ENCODE assay signal across 8 mouse cellular contexts in genomic region chr3:96102100-96102872, GRCm38 (mm10). TPM values are rescaled to one million over a fixed set of nuclear protein-coding genes. Genes with fewer than 3 reads are reported as not detected.
DNase-seq lines count a peak whose midpoint lies in the region; ATAC-seq lines count a peak whose summit lies in the region.

No protein-coding gene starts in this region.

- peak overlapping the region; percentile 61 for H3K4me2 ChIP-seq in liver, embryonic 12.5 days

- no peak for ATAC-seq in liver, embryonic 12.5 days
- peak; percentile 44; the same call in 1 of the 2 replicates for ATAC-seq in monocyte, adult 5-6 weeks (replicated peaks; ENCODE audit: insufficient number of reproducible peaks, low FRiP score, low TSS enrichment, poor library complexity, severe bottlenecking)

- peak overlapping the region; percentile 59 for H3K9ac ChIP-seq in liver, embryonic 12.5 days

- no peaks in the 10 kb centered on the region for H3K36me3 ChIP-seq in liver, embryonic 12.5 days

- H3K4me1 ChIP-seq in liver, embryonic 12.5 days = peaks cover 40% of the 10 kb centered on the region

- no peaks in the 10 kb centered on the region for H3K9me3 ChIP-seq in liver, embryonic 12.5 days (replicated peaks)

- peak overlapping the region; percentile 34 for H3K4me3 ChIP-seq in liver, embryonic 12.5 days

- H3K27me3 ChIP-seq in liver, embryonic 12.5 days (replicated peaks) = no peaks in the 10 kb centered on the region

- 27% methylated on average over 14 of the region's 14 CpGs for WGBS in liver, embryonic 12.5 days (ENCODE audit: insufficient replicate concordance)

- peak; percentile 32 for DNase-seq in urinary bladder, postnatal 25 days (ENCODE audit: low spot score)
- DNase-seq in urinary bladder, adult 2 months (ENCODE audit: low spot score) = no peak
- peak; percentile 86 for DNase-seq in embryo, embryonic 10 days (ENCODE audit: low spot score)
- peak; percentile 15 to 42 for DNase-seq in heart, adult 9 months (ENCODE audit: low spot score in 2 of 2)
- DNase-seq in kidney, adult 9 months = peak; percentile 36
- peak; percentile 17 for DNase-seq in testis, postnatal 14 days (ENCODE audit: low spot score)

- H3K27ac ChIP-seq in liver, embryonic 12.5 days = no peak overlapping the region

RNA-seq across cellular contexts. Expression of gene Otud7b, which starts 2.0 kb away (rescaled TPM):
- 11.1 and 16.8 TPM in 2 replicates for polyA plus RNA-seq in urinary bladder, adult 2 months (2012; rRNA removed)
- 10.8 and 12.7 TPM in 2 replicates for polyA plus RNA-seq in liver, embryonic 12.5 days (2016; fragmentation: Nextera tagmentation; extraction: Ambion mirVana)
- total RNA-seq in monocyte, adult 5-6 weeks (2017) = 12.5 to 26.2 TPM (median 17.1 TPM) in 3 replicates

RNA-seq across cellular contexts. Expression of gene Vps45, which starts 44.0 kb away (rescaled TPM):
- polyA plus RNA-seq in urinary bladder, adult 2 months (2012; rRNA removed) = 15.3 and 20.3 TPM in 2 replicates
- 17.6 and 18.6 TPM in 2 replicates for polyA plus RNA-seq in liver, embryonic 12.5 days (2016; fragmentation: Nextera tagmentation; extraction: Ambion mirVana)
- 18.1 to 75.8 TPM (median 21.4 TPM) in 3 replicates for total RNA-seq in monocyte, adult 5-6 weeks (2017)

RNA-seq across cellular contexts. Expression of gene Mtmr11, which starts 59.5 kb away (rescaled TPM):
- polyA plus RNA-seq in urinary bladder, adult 2 months (2012; rRNA removed) = 33.7 and 35.7 TPM in 2 replicates
- polyA plus RNA-seq in liver, embryonic 12.5 days (2016; fragmentation: Nextera tagmentation; extraction: Ambion mirVana) = 2.4 and 3.9 TPM in 2 replicates
- 0.43 to 2.4 TPM in 2 of 3 replicates, not detected in the other for total RNA-seq in monocyte, adult 5-6 weeks (2017)
